Mouse (Mus musculus): ENCODE measurements around the gene Lrrc73.

GRCm38 (mm10) chr17:46206676-46207075 lies 46.7 kb upstream of the Lrrc73 start:
- no peak for TF ChIP-seq CTCF (IDR thresholded peaks at IDR 0.05; ENCODE audit: extremely low read depth, insufficient read length, insufficient replicate concordance, low read depth, low read length)
- no peak for TF ChIP-seq POLR2A (IDR thresholded peaks at IDR 0.05; ENCODE audit: low read depth, low read length)

All from small intestine, adult 2 months (tissue).